Mouse (Mus musculus) layer of hippocampus, postnatal 10 days (tissue): ENCODE data around the gene Duox1. TPM values are rescaled to one million over a fixed set of nuclear protein-coding genes. Genes with fewer than 3 reads are reported as not detected.

Experiments
- DNase-seq, 2 experiments: peaks; one replicate each; pipeline ENCODE4 v3.0.0; 2021; ENCODE audit warnings: low spot score in 2 of 2
- total RNA-seq, 2 experiments: library from RNA; stranded (reverse); gene quantifications; 2 replicates each; pipeline ENCODE4 v1.2.3; 2021

The Duox1 gene
- total RNA-seq, 2 experiments from 2014 or later = 0.09 to 0.16 TPM

- no peak for DNase-seq
These were observed 38.9 kb downstream of the Duox1 start for GRCm38 (mm10) chr2:122354191-122354929.

GRCm38 (mm10) chr2:122355389-122355788, 39.9 kb downstream of the Duox1 start:
- DNase-seq = no peak

DNA sequence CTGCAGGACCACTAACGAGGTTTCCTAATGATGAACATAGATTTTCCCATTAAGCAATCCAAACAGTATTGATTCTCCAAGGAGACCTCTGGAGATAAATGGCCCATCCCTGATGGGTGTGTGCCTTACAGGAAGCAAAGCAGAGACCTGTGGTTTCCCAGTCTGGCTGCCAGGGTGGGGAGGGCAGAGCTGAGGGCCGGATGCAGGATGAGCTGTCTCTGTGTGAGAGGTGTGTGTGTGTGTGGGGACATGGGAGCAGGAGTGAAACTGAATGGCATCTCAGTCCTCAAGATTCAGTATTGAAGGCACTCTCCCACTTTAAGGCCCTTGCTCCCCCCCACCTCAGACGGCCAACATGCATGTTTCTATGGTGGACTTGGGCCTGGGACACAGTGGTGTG, 40.7 kb downstream of the Duox1 start:
- DNase-seq = no peak

- DNase-seq = no peak
These were observed 44.8 kb downstream of the Duox1 start for GRCm38 (mm10) chr2:122360310-122360709.

GRCm38 (mm10) chr2:122361181-122361580, 45.7 kb downstream of the Duox1 start:
- no peak for DNase-seq

GRCm38 (mm10) chr2:122361868-122362621, 46.6 kb downstream of the Duox1 start:
- no peak for DNase-seq

DNA sequence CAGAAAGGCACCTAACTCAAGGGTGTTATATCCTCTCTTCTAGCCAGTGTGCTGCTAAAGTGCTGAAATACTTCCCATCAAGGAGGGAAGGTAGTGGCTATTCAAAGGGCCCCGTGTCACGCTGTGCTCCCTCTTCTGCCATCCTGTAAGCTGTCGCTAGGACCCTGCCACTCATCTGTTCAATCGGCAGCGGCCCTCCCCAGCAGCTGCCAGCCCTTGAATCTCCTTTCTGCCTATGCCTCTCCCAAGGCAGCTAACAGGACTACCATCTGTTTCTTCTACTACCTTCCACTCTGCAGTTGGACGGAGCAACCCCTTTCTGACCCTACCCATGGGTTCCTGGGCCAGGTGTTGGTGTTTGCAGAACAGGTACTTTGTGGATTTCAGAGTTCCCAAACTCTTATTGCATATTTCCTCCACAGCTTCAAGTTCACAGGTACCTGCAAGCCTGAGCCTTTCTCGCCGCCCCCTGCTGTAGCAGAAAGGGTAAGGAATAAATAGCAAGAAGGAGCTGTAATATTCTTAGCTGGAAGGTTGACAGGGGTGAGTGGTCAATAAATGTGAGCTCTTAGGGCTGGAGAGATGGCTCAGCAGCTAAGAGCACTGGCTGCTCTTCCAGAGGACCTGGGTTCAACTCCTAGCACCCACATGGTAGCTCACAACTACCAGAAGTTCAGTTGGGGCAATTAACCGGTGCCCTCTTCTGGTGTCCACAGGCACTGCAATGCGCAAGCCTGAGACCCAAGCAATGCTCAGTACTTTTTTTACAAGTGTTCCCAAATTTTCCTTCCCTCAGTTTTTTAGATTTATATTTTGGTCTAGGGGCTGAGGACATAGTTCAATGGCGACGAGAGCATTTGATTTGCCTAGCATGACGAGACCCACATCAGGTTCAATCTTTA, 47.4 kb downstream of the Duox1 start:
- no peak for DNase-seq

DNA sequence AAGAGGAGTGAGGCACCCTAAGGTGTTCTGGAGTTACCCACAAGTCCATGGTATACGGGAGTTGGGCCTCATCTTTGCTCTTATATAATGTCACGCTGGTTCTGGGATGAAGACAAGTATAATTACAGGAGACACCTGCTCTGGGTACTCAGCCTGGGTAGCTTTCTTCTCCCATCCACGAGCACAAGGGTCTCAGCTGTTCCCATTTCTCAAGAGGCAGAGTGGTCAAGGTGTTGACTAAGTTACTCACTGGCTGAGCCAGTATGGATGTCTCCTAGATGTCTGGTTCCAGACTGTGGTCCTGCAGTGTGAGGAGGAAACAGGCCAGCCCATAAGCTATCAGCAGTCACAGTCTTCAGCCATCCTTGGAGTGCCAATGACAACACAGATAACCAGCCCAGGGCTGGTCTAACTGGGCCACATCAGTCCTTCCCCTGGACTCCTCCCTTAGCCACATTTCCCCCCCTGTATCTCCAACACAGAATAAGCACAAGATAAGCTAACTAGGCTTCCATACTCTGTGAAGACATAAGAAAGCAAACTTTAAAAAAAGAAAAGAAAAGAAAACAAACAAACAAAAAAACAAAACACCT, 49.0 kb downstream of the Duox1 start:
- DNase-seq = no peak

- no peak for DNase-seq
These were observed 49.9 kb downstream of the Duox1 start for GRCm38 (mm10) chr2:122365244-122365866.

DNA sequence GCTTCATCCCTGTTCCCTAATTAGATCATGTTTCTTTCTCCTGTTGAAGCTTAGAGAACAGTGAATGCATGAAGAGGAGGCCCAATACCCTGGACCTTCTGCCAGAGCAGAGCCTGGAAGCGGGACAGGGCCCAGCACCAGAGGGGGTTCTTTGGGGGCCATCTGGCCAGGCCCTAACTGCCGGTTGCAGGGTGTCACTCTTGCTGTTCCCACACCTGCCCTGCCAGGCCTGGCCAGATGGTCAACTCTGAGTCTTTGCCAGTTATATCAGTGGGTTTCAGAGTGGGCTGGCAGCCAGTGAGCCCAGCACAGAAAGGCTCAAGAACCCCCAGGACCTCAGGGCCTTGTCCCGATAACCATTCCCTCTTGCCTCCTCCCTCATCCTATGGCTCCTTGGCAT, 50.6 kb downstream of the Duox1 start:
- DNase-seq = no peak

GRCm38 (mm10) chr2:122366706-122367105, 51.2 kb downstream of the Duox1 start:
- DNase-seq = no peak

- no peak for DNase-seq
These were observed 51.7 kb downstream of the Duox1 start for GRCm38 (mm10) chr2:122367181-122367580.

GRCm38 (mm10) chr2:122367701-122368080, 52.2 kb downstream of the Duox1 start:
- DNase-seq = no peak

- DNase-seq = peak; percentile 54 to 57
These were observed 52.9 kb downstream of the Duox1 start for GRCm38 (mm10) chr2:122368081-122368971.

DNA sequence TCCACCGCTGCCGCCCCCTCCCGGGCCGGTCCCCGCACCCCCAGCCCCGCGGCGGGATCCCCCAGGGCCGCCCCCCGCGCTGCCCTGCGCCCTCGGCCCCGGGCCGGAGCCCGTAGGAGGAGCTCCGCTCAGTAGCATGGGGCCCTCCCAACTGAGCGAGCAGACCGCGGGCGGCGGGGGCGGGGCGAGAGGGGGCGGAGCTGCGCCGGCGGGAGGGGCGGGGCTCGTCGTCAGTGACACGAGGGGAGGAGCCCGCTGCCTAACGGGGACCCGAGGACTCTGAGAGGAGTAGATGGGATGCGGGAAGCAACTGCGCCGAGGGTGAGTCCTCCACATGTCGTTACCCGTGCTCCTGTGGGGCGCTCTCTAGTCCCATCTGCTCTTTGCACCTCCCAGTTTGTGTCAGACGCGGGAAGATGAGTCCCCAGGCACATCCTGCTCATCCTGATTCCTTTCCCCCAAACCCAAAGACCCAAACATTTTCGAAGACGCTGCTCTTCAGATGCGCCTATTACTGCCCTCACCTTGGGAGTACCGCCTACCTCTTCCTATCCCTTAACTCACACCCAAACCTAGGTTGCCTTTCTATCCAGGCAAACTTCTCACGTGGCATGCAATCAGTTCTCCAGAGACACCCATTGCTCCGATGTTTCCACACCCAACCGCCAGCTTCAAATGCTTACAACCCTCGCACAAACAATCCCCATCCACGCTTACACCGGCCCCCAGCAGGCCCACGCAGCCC, 53.7 kb downstream of the Duox1 start, which contains the start of gene Shf:
TSS of gene Shf (minus strand) at position 168 of the 745 bp plus-strand sequence.
- DNase-seq = peak; percentile 88 to 94

DNA sequence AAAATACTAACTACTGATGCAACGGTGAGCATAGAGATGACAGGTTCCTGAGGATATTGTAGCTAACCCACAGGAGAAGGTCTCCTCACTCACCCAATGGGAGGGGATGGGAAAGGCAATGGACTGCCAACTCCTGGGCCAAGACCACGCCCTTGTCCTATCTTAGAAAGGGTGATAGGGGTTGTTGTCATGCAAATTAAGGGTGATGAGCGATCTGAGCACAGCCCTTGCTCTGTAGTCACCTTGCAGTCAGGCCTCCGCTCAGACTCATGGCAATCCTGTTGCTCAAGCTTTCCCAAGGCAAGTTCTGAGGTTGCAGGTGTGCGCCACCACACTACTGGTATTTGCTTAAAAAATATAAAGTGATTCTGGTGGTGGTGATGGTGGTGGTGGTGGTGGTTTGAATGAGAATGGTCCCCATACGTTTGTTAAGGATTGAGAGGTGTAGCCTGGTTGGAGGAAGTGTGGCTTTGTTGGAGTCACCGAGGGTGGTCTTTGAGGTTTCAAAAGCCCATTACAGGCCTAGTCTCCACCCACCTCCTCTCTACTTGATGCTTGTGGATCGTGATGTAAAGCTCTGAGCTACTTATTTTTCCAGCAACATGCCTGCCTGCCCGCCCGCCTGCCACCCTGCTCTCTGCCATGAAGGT, 54.8 kb downstream of the Duox1 start:
- no peak for DNase-seq

- DNase-seq = no peak
These were observed 56.6 kb downstream of the Duox1 start for GRCm38 (mm10) chr2:122372067-122372466.

DNA sequence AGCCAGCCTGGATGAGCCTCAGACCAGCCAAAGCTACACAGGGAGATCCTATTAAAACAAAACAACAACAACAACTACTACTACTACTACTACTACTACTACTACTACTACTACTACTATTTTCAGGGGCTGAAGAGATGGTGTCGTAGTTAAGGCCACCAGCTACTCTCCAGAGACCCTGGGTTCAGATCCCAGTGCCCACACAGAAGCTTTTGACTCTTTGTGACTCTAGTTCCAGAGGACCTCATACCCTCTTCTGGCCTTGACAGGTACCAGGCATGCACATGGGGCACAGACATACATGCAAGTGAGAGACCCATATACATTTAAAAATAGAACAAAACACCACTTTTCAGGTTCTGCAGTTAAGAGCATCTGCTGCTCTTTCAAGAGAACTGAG, 57.1 kb downstream of the Duox1 start:
- no peak for DNase-seq
